Mouse (Mus musculus): ENCODE measurements around the gene Taf4.

Taf4 gene

GRCm38 (mm10) chr2:179976628-179977343 is at the start of gene Taf4:
Gene Taf4 (minus strand): TSS chr2:179976646.
- peak; percentile 61 for DNase-seq (ENCODE audit: low read depth)

- no peak for DNase-seq (ENCODE audit: low read depth)
These were observed 49.4 kb upstream of the Taf4 start for GRCm38 (mm10) chr2:180025861-180026200.

GRCm38 (mm10) chr2:180025135-180025860 is 48.9 kb upstream of the Taf4 start:
- DNase-seq (ENCODE audit: low read depth), result no peak

GRCm38 (mm10) chr2:180024401-180025098 is 48.1 kb upstream of the Taf4 start, which contains the start of gene Lsm14b:
Gene Lsm14b (plus strand): TSS chr2:180024987.
- peak; percentile 94 for DNase-seq (ENCODE audit: low read depth)

GRCm38 (mm10) chr2:180022751-180023150 is 46.3 kb upstream of the Taf4 start:
- DNase-seq (ENCODE audit: low read depth), result no peak

GRCm38 (mm10) chr2:180020919-180021318 is 44.5 kb upstream of the Taf4 start:
- no peak for DNase-seq (ENCODE audit: low read depth)

GRCm38 (mm10) chr2:180020091-180020661 is 43.7 kb upstream of the Taf4 start:
- no peak for DNase-seq (ENCODE audit: low read depth)

- DNase-seq (ENCODE audit: low read depth), result no peak
These were observed 42.1 kb upstream of the Taf4 start for GRCm38 (mm10) chr2:180018573-180018972.

- DNase-seq (ENCODE audit: low read depth), result no peak
These were observed 41.2 kb upstream of the Taf4 start for GRCm38 (mm10) chr2:180017632-180018031.

- no peak for DNase-seq (ENCODE audit: low read depth)
These were observed 37.2 kb upstream of the Taf4 start for GRCm38 (mm10) chr2:180013686-180014085.

- DNase-seq (ENCODE audit: low read depth), result no peak
These were observed 34.9 kb upstream of the Taf4 start for GRCm38 (mm10) chr2:180011370-180011769.

GRCm38 (mm10) chr2:180010686-180011085 is 34.2 kb upstream of the Taf4 start:
- DNase-seq (ENCODE audit: low read depth), result no peak

- DNase-seq (ENCODE audit: low read depth), result no peak
These were observed 30.0 kb upstream of the Taf4 start for GRCm38 (mm10) chr2:180006352-180007017.

GRCm38 (mm10) chr2:180005656-180006351 is 29.4 kb upstream of the Taf4 start:
- DNase-seq (ENCODE audit: low read depth), result no peak

- no peak for DNase-seq (ENCODE audit: low read depth)
These were observed 25.2 kb upstream of the Taf4 start for GRCm38 (mm10) chr2:180001635-180002034.

GRCm38 (mm10) chr2:179998431-179998830 is 22.0 kb upstream of the Taf4 start:
- DNase-seq (ENCODE audit: low read depth), result no peak

- no peak for DNase-seq (ENCODE audit: low read depth)
These were observed 16.6 kb upstream of the Taf4 start for GRCm38 (mm10) chr2:179993071-179993470.

GRCm38 (mm10) chr2:179989098-179989497 is 12.7 kb upstream of the Taf4 start:
- no peak for DNase-seq (ENCODE audit: low read depth)

GRCm38 (mm10) chr2:179986437-179987022 is 10.1 kb upstream of the Taf4 start:
- no peak for DNase-seq (ENCODE audit: low read depth)

- no peak for DNase-seq (ENCODE audit: low read depth)
These were observed 9.2 kb upstream of the Taf4 start for GRCm38 (mm10) chr2:179985695-179986094.

- no peak for DNase-seq (ENCODE audit: low read depth)
These were observed 8.4 kb upstream of the Taf4 start for GRCm38 (mm10) chr2:179984830-179985229.
